Mouse (Mus musculus): ENCODE data around the gene Wfdc15b.
A peak's percentile ranks its signal among the peaks of the same experiment; 100 is the strongest.

Gene Wfdc15b

GRCm38 (mm10) chr2:164177831-164178230, 43.6 kb downstream of the Wfdc15b start:
- no peak for DNase-seq

GRCm38 (mm10) chr2:164175850-164176249, 45.6 kb downstream of the Wfdc15b start:
- no peak for DNase-seq

GRCm38 (mm10) chr2:164174649-164175395, 46.6 kb downstream of the Wfdc15b start:
- no peak for DNase-seq

- no peak for DNase-seq
Observed at GRCm38 (mm10) chr2:164173394-164173793, 48.1 kb downstream of the Wfdc15b start.

GRCm38 (mm10) chr2:164170902-164171301, 50.6 kb downstream of the Wfdc15b start, which contains the start of gene Kcns1:
TSS of gene Kcns1 (minus strand) at chr2:164171113.
- peak; percentile 26 for DNase-seq

- no peak for DNase-seq
Observed at GRCm38 (mm10) chr2:164170326-164170725, 51.1 kb downstream of the Wfdc15b start.

- DNase-seq: peak; percentile 54
Observed at GRCm38 (mm10) chr2:164168571-164168946, 52.9 kb downstream of the Wfdc15b start.

GRCm38 (mm10) chr2:164167752-164168570, 53.5 kb downstream of the Wfdc15b start:
- peak; percentile 25 for DNase-seq

GRCm38 (mm10) chr2:164164941-164165340, 56.5 kb downstream of the Wfdc15b start:
- no peak for DNase-seq
